Mouse (Mus musculus) left cerebral cortex, postnatal 10 days (tissue): ENCODE measurements at regions not wholly inside any gene's neighbourhood (a gene's known extent, or its start where the extent isn't known, plus 50 kb on each side); places are given as distances from the start of the nearest gene placed in this dataset.
A peak's percentile ranks its signal among the peaks of the same experiment; 100 is the strongest.

ENCODE experiments used
- DNase-seq, 2 experiments: peaks; one replicate each; pipeline ENCODE4 v3.0.0; 2021 to 2022; ENCODE audit warnings: low spot score in 2 of 2, mixed read lengths in 1 of 2; ENCODE audit errors: extremely low spot score in 1 of 2
- intact Hi-C: fragments of 180-260 bp; cut with DNase I; formaldehyde crosslinking; loops from one replicate; pipeline ENCODE4 v1.15.1; 2025

DNA sequence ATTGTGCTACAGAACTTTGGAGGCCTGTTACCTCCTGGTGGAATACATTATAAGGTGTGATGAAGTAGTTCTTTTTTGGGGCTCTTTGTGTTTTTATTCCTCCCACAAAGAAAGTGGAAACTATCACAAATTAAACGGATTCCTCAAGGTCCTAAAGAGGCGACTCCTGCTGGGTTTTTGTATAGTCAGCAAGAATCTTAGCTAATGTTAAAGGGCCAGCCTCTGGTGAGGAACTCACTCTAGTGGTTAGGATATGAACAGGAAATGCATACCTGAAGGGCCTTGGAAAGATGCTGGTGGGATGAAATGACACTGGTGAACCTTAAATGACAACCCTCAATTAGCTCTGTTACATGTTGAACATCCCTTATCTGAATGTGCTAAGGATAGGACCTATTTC lies 120.3 kb upstream of the Klf7 start:
- no peak for DNase-seq
- intact Hi-C loops, result no loop called here

GRCm38 (mm10) chr1:64229654-64230053 lies 107.6 kb upstream of the Klf7 start:
- no peak for DNase-seq
- intact Hi-C loops, result no loop called here

GRCm38 (mm10) chr1:64226001-64226918 lies 104.2 kb upstream of the Klf7 start:
- intact Hi-C loops, result no loop called here
- peak; percentile 33 to 64 for DNase-seq

- peak in 1 of 2 experiments; percentile 72 for DNase-seq
- intact Hi-C loops, result loop anchor here (5.0 kb wide), 1 partner anchor 102 kb away; the partner anchor contains the start of gene Klf7
These were observed 102.0 kb upstream of the Klf7 start for GRCm38 (mm10) chr1:64223779-64224687.

GRCm38 (mm10) chr1:64222475-64222874 lies 100.4 kb upstream of the Klf7 start:
- intact Hi-C loops, result loop anchor here (5.0 kb wide), 1 partner anchor 100 kb away; the partner anchor contains the start of gene Klf7
- no peak for DNase-seq

DNA sequence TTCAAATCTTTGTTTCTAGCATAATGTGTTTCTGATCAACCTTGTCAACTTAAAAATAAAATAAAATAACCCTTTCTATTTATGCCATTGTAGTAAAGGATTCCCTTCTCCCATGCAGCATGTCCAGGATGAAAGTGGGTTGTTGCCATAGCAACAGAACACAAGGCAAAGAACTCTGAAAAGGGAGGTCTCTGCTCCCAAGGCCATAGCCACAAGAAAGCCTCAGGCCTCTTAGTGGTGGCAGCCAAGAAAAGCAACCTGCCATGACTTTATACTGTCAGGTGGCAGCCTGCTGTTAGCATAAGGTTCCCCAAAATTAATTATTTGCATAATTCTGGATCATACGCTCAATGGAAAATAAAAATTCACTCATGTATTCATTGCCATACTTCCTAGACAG lies 98.4 kb upstream of the Klf7 start:
- DNase-seq, result peak in 1 of 2 experiments; percentile 58
- intact Hi-C loops, result loop anchor here (5.0 kb wide), 1 partner anchor 98 kb away; the partner anchor contains the start of gene Klf7

DNA sequence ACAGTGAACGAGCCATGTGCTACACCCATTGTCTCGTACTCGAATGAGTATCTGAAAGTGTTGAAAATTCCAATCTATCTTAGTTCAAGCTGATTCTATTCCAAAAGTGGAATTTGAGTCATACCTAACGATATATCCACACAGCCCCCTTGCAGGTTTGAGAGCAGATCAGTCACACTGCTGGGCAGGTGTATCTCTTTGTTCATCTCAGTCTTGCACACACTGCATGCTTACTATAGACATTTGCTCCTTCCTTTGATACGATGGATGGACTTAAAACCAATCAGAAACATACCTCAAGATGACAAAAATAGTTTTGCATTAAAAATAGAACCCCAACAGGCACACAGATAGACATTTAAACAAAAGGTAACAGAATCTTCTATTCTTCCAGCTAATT lies 98.0 kb upstream of the Klf7 start:
- no peak for DNase-seq
- intact Hi-C loops, result loop anchor here (5.0 kb wide), 1 partner anchor 98 kb away; the partner anchor contains the start of gene Klf7

- DNase-seq, result no peak
- intact Hi-C loops, result no loop called here
These were observed 93.6 kb upstream of the Klf7 start for GRCm38 (mm10) chr1:64215646-64216045.

- no peak for DNase-seq
- intact Hi-C loops, result no loop called here
These were observed 87.0 kb upstream of the Klf7 start for GRCm38 (mm10) chr1:64209131-64209530.

GRCm38 (mm10) chr1:64200387-64201023 lies 78.4 kb upstream of the Klf7 start:
- DNase-seq, result no peak
- intact Hi-C loops, result no loop called here

- peak in 1 of 2 experiments; percentile 66 for DNase-seq
- intact Hi-C loops, result loop anchor here (10.0 kb wide), 2 partner anchors 106 to 434 kb away; partner anchors contain the start of gene 4933402D24Rik
These were observed 76.7 kb upstream of the Klf7 start for GRCm38 (mm10) chr1:64198781-64199180.

GRCm38 (mm10) chr1:64198322-64198721 lies 76.2 kb upstream of the Klf7 start:
- DNase-seq, result no peak
- intact Hi-C loops, result loop anchor here (10.0 kb wide), 2 partner anchors 106 to 434 kb away; partner anchors contain the start of gene 4933402D24Rik

GRCm38 (mm10) chr1:64195970-64196491 lies 73.9 kb upstream of the Klf7 start:
- intact Hi-C loops, result loop anchor here (10.0 kb wide), 2 partner anchors 109 to 431 kb away; partner anchors contain the start of gene 4933402D24Rik
- peak in 1 of 2 experiments; percentile 43 for DNase-seq

- no peak for DNase-seq
- intact Hi-C loops, result loop anchor here (10.0 kb wide), 2 partner anchors 110 to 430 kb away; partner anchors contain the start of gene 4933402D24Rik
These were observed 73.2 kb upstream of the Klf7 start for GRCm38 (mm10) chr1:64195294-64195693.

GRCm38 (mm10) chr1:64193150-64193838 lies 71.2 kb upstream of the Klf7 start:
- DNase-seq, result peak in 1 of 2 experiments; percentile 41

DNA sequence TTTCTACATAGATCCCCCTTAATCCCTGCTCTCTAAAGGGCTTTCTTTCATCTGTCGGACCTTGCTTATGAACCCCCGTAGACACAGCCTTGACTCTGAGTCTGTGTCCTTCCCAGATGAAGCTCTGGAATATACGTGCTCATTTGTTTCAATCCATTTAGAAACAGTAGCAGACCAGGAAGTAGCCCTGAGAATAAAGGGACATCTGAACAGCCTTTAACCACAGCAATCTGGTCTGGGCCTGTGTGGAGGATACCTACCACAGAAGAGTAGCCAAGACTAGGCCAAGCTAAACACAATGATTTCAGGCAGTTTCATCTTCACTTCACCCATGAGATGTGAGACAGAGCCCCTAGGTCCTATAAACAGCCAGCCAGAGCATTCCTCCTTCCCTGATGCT lies 70.7 kb upstream of the Klf7 start:
- DNase-seq, result no peak
- intact Hi-C loops, result loop anchor here (5.0 to 10.0 kb wide), 3 partner anchors 70 to 428 kb away; partner anchors contain the start of genes 4933402D24Rik and Klf7

More at GRCm38 (mm10) chr1:64193150-64193838, 71.2 kb upstream of the Klf7 start:
- intact Hi-C loops, result loop anchor here (5.0 to 10.0 kb wide), 3 partner anchors 71 to 428 kb away; partner anchors contain the start of genes 4933402D24Rik and Klf7
